Mouse (Mus musculus) C3H10T1/2 (cell line): ENCODE measurements around the gene Rsrc2. TPM values are rescaled to one million over a fixed set of nuclear protein-coding genes. Genes with fewer than 3 reads are reported as not detected.

ENCODE experiments used
- polyA plus RNA-seq, 2 experiments: library from polyadenylated mRNA; unstranded; fragments of >200 nt; fragmentation: generic; extraction: Trizol; gene quantifications; one replicate each; pipeline ENCODE4 v1.2.1; 2012; ENCODE audit warnings: missing spikeins in 2 of 2

The Rsrc2 gene
- polyA plus RNA-seq = 10 to 100 TPM in 1 of 2 experiments, 1 to 10 TPM in 1; 1.8 to 12.9 TPM

GRCm38 (mm10) chr5:123749065-123750064, at the start of gene Rsrc2, which contains the start of gene Kntc1:
Gene Rsrc2, minus strand, starts transcription at chr5:123749414.
Gene Kntc1, plus strand, starts transcription at chr5:123749716.

GRCm38 (mm10) chr5:123720328-123721311, 28.6 kb downstream of the Rsrc2 start, which contains the start of gene Zcchc8:
Gene Zcchc8, minus strand, starts transcription at chr5:123721100.

GRCm38 (mm10) chr5:123684221-123685144, 64.7 kb downstream of the Rsrc2 start, which contains the start of gene Clip1:
Gene Clip1, minus strand, starts transcription at chr5:123684618.

Other genes with a start within 250 kb of the Rsrc2 start
- under 1 TPM; 0.05 to 0.45 TPM for gene B3gnt4, start 239.0 kb downstream of the Rsrc2 start, polyA plus RNA-seq
- 10 to 100 TPM; 21.5 to 35.0 TPM for gene Diablo, start 225.2 kb downstream of the Rsrc2 start, polyA plus RNA-seq
- gene Gm49027, start 223.9 kb downstream of the Rsrc2 start, polyA plus RNA-seq = under 1 TPM in 1 of 2 experiments, not detected in 1; 0.08 TPM
- gene Vps33a, start 176.4 kb downstream of the Rsrc2 start, polyA plus RNA-seq = 10 to 100 TPM in 1 of 2 experiments, 1 to 10 TPM in 1; 5.3 to 13.7 TPM
- 10 to 100 TPM in 1 of 2 experiments, 1 to 10 TPM in 1; 1.6 to 18.9 TPM for gene Clip1, start 64.8 kb downstream of the Rsrc2 start, polyA plus RNA-seq
- 10 to 100 TPM in 1 of 2 experiments, 1 to 10 TPM in 1; 2.1 to 18.1 TPM for gene Zcchc8, start 28.3 kb downstream of the Rsrc2 start, polyA plus RNA-seq
- 1 to 10 TPM; 1.3 to 7.6 TPM for gene Kntc1, start 302 bp upstream of the Rsrc2 start, polyA plus RNA-seq
- not detected for gene Hcar2, start 116.1 kb upstream of the Rsrc2 start, polyA plus RNA-seq
- under 1 TPM in 1 of 2 experiments, not detected in 1; 0.40 TPM for gene Hcar1, start 130.6 kb upstream of the Rsrc2 start, polyA plus RNA-seq
- 10 to 100 TPM; 10.1 to 27.1 TPM for gene Denr, start 157.8 kb upstream of the Rsrc2 start, polyA plus RNA-seq
- under 1 TPM in 1 of 2 experiments, not detected in 1; 0.66 TPM for gene Gm43518, start 178.0 kb upstream of the Rsrc2 start, polyA plus RNA-seq
- 1 to 10 TPM; 1.5 to 3.4 TPM for gene Ccdc62, start 181.3 kb upstream of the Rsrc2 start, polyA plus RNA-seq
- gene Hip1r, start 224.2 kb upstream of the Rsrc2 start, polyA plus RNA-seq = 10 to 100 TPM; 10.4 to 10.5 TPM